Mouse (Mus musculus) limb, embryonic 14.5 days (tissue): ENCODE measurements at regions not wholly inside any gene's neighbourhood (a gene's known extent, or its start where the extent isn't known, plus 50 kb on each side); places are given as distances from the start of the nearest gene placed in this dataset.

Source experiments
- ATAC-seq: fragments of 200-750 bp; cut with Nextera tagmentation; 2 replicates; pipeline ENCODE4 v1.8.0; 2017; ENCODE audit warnings: low read depth, moderate number of reproducible peaks, moderate TSS enrichment; ENCODE audit not compliant: low FRiP score
- DNase-seq: peaks from one replicate; pipeline ENCODE4 v3.0.0-alpha.2; 2015; ENCODE audit warnings: low spot score
- H3K27ac ChIP-seq: fragments of 300-500 bp; sonication (generic); replicated peaks from 2 replicates; pipeline ENCODE4 v1.5.1; 2014; ENCODE audit warnings: low read depth, mild to moderate bottlenecking, low read length, moderate library complexity, mixed read lengths
- H3K27me3 ChIP-seq: fragments of 300-500 bp; sonication (generic); 2 replicates; pipeline ENCODE4 v1.6.1; 2014; ENCODE audit warnings: low read length, mixed read lengths; ENCODE audit not compliant: control insufficient read depth, insufficient read depth
- H3K36me3 ChIP-seq: fragments of 300-500 bp; sonication (generic); 2 replicates; pipeline ENCODE4 v1.6.1; 2014; ENCODE audit warnings: mild to moderate bottlenecking, low read length, moderate library complexity, mixed read lengths; ENCODE audit not compliant: control insufficient read depth, insufficient read depth
- H3K4me1 ChIP-seq: fragments of 300-500 bp; sonication (generic); 2 replicates; pipeline ENCODE4 v1.6.1; 2014; ENCODE audit warnings: antibody characterized with exemption, low read length, mixed read lengths; ENCODE audit not compliant: control insufficient read depth, insufficient read depth
- H3K4me2 ChIP-seq: fragments of 300-500 bp; sonication (generic); replicated peaks from 2 replicates; pipeline ENCODE4 v1.6.1; 2014; ENCODE audit warnings: low read depth, mild to moderate bottlenecking, low read length, moderate library complexity; ENCODE audit not compliant: severe bottlenecking
- H3K4me3 ChIP-seq: fragments of 300-500 bp; sonication (generic); replicated peaks from 2 replicates; pipeline ENCODE4 v1.5.1; 2014; ENCODE audit warnings: low read length
- H3K9ac ChIP-seq: fragments of 300-500 bp; sonication (generic); 2 replicates; pipeline ENCODE4 v1.6.1; 2014; ENCODE audit warnings: mild to moderate bottlenecking, low read depth, low read length, moderate library complexity; ENCODE audit not compliant: severe bottlenecking
- H3K9me3 ChIP-seq: fragments of 300-500 bp; sonication (generic); 2 replicates; pipeline ENCODE4 v1.6.1; 2016; ENCODE audit warnings: low read length; ENCODE audit not compliant: control insufficient read depth
- POLR2A ChIP-seq: fragments of 200-500 bp; IDR thresholded peaks from 2 replicates; pipeline ENCODE4 v1.8.0; 2012; ENCODE audit warnings: inconsistent platforms, mild to moderate bottlenecking, moderate library complexity, borderline replicate concordance; ENCODE audit not compliant: insufficient read depth, insufficient read length; ENCODE audit errors: extremely low read depth
- WGBS: fragments of 180-500 bp; shearing (Covaris S2); extraction: QIAGEN DNeasy Blood & Tissue Kit; methylation state at CpG from one replicate; pipeline ENCODE4 v1.1.7; 2014; 5-methylcytosine and 5-hydroxymethylcytosine counted together

DNA sequence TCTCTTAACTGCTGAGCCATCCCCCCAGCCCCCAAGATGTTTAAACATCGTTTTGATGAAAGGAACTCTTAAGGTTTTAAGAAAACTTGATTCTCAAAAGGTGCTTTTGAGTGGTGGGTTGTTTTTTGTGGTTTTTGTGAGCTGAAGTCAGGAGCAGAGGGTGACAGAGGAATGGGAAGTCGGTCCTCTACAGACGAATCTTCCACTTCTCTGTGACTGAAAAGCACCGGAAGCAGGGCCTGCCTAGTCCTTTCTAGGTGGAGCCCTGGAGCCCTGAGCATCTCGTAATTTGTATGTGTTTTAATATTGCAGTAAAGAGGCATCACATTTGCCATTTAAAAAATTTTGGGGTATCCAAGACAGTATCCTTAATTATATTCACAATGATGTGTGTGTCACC, 72.7 kb upstream of the Enpp6 start:
- Histone ChIP-seq H3K4me2 (no peak overlapping the region), H3K4me1 (no peaks in the 10 kb centered on the region), H3K36me3 (no peaks in the 10 kb centered on the region), H3K9ac (no peak overlapping the region), H3K4me3 (no peak overlapping the region), H3K9me3 (no peaks in the 10 kb centered on the region), H3K27me3 (no peaks in the 10 kb centered on the region), H3K27ac (no peak overlapping the region)
- WGBS: 44% methylated on average over 5 of the region's 5 CpGs
- no peak for TF ChIP-seq POLR2A
- ATAC-seq (no peak), DNase-seq (no peak)

DNA sequence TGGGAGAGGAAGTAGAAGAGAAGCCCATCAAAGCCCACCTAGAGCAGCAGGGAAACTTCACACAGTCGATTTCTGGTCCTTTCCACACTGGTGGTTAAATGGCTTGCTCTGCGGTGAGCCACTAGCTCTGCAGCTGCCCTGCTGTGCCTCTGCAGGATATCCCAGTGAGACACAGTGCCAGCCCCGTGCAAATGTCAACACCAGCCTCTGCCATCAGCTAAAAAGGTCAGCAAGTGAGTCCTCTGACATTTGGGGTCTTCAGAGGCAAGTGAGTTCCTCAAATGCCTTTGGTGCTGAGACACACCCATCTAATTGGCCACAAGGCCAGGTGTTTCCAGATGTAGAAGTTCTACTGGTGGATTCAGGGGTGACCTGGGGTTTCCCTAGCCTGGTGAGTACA, 66.6 kb upstream of the Enpp6 start:
- DNase-seq (no peak), ATAC-seq (no peak)
- peaks cover 5% of the 10 kb centered on the region; the same call in 1 of the 2 replicates for H3K4me1 ChIP-seq
- no peak for TF ChIP-seq POLR2A
- no peak overlapping the region for H3K9ac ChIP-seq
- H3K4me2 ChIP-seq: no peak overlapping the region
- H3K9me3 ChIP-seq: no peaks in the 10 kb centered on the region
- H3K27me3 ChIP-seq: no peaks in the 10 kb centered on the region
- no peaks in the 10 kb centered on the region for H3K36me3 ChIP-seq
- H3K27ac ChIP-seq: no peak overlapping the region
- no peak overlapping the region for H3K4me3 ChIP-seq
- 25% methylated on average over 3 of the region's 3 CpGs for WGBS

DNA sequence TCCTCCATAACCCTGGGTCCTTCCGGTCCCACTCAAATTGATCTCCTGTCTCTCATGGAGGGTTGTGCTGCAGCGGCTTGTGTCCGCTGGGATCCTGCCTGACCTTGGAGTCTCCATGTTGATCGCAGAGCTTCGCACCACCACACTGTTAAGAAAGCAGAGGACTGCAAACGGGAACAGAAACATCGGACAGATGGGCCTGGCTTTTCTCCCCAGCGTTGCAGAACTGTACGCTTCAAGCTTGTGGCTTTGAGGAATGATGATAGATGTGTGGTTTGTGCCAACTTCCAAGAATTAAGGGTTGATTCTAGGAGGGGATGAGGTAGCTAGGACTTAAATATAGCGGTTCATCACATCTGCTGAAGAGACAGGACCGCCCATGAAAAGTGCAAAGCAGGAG, 65.6 kb upstream of the Enpp6 start:
- H3K4me2 ChIP-seq: no peak overlapping the region
- no peak overlapping the region for H3K9ac ChIP-seq
- DNase-seq (no peak), ATAC-seq (no peak)
- no peaks in the 10 kb centered on the region for H3K9me3 ChIP-seq
- no peak overlapping the region for H3K27ac ChIP-seq
- H3K4me3 ChIP-seq: no peak overlapping the region
- no peaks in the 10 kb centered on the region for H3K36me3 ChIP-seq
- H3K27me3 ChIP-seq: no peaks in the 10 kb centered on the region
- no peak for TF ChIP-seq POLR2A
- H3K4me1 ChIP-seq: peaks cover 7% of the 10 kb centered on the region; the same call in 1 of the 2 replicates
- 94% methylated on average over 11 of the region's 11 CpGs for WGBS

DNA sequence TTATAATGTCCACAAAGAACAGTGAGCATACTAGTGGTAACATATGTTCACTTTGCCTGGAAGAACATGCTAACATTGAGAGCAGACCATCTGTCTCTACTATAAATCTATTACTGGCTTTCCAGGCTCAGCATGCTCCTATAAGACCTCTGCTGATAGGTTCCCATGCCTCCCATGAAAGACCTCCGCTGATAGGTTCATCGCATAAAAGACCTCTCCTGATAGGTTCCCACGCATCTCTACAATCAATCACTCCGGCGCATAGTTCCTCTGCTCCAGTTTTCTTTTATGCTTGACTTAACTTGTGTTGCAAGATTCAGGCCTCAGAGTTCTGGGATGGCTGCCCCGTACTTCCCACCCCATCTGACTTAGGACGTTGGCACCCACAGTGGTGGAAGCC, 65.1 kb upstream of the Enpp6 start:
- no peak for ATAC-seq
- WGBS: 93% methylated on average over 7 of the region's 7 CpGs
- TF ChIP-seq POLR2A: no peak
- no peak for DNase-seq
- Histone ChIP-seq H3K36me3 (no peaks in the 10 kb centered on the region), H3K27me3 (no peaks in the 10 kb centered on the region), H3K4me2 (no peak overlapping the region), H3K27ac (no peak overlapping the region), H3K4me3 (no peak overlapping the region), H3K9me3 (no peaks in the 10 kb centered on the region), H3K4me1 (peaks cover 7% of the 10 kb centered on the region; the same call in 1 of the 2 replicates), H3K9ac (no peak overlapping the region)

DNA sequence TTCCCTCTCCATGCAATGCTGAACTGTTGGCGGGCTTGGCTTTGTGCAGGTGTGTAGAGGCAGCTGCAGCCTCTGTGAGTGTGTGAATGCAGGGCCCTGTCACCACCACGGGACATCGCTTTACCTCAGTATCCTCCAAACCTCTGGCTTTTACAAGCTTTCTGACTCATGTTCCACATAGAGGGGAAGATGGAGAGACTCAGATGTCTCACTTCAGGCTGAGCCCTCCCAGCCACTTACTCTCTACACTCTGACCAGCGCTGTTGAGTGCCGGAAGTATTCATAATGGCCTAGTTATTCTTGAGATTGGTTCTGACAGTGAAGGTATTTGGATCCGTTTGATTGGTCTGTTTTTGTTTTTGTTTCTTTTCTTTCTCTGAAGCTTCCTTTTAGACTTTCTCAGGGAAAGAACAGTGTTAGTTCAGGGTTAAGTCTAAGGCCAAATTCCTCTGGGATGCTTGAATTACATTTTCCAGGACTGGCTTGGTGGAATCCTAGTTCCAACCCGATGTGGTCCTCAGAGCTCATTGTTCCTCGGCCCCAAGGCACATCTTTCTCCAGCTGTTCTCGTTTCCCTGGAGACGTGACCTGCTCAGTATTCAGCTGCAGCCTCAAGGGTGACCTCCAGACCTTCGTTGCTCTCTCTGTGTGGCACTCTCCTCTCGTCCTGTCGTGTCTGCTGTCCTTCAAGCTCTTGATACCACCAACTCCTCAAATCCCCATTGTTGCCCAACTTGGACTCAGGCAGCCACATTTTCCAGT, 61.7 kb upstream of the Enpp6 start:
- DNase-seq (no peak), ATAC-seq (no peak)
- H3K36me3 ChIP-seq: no peaks in the 10 kb centered on the region
- WGBS: 50% methylated on average over 13 of the region's 13 CpGs
- no peak overlapping the region for H3K4me3 ChIP-seq
- no peaks in the 10 kb centered on the region for H3K27me3 ChIP-seq
- no peak overlapping the region for H3K27ac ChIP-seq
- peaks cover 11% of the 10 kb centered on the region; the same call in 1 of the 2 replicates for H3K4me1 ChIP-seq
- no peak for TF ChIP-seq POLR2A
- H3K9me3 ChIP-seq: no peaks in the 10 kb centered on the region
- H3K9ac ChIP-seq: no peak overlapping the region
- H3K4me2 ChIP-seq: no peak overlapping the region
